Mouse (Mus musculus) myocyte (in vitro differentiated cells): ENCODE measurements at regions not wholly inside any gene's neighbourhood (a gene's known extent, or its start where the extent isn't known, plus 50 kb on each side); places are given as distances from the start of the nearest gene placed in this dataset.

Experiments used
- MAX ChIP-seq: IDR thresholded peaks from one replicate; pipeline ENCODE4 v1.6.1; 2011; ENCODE audit warnings: low read depth, mild to moderate bottlenecking, control low read depth
- MYOG ChIP-seq, 3 experiments: IDR thresholded peaks; one replicate each; pipeline ENCODE4 v1.6.1; 2011; ENCODE audit warnings: control low read depth in 2 of 3, low read depth in 2 of 3, mild to moderate bottlenecking in 2 of 3; ENCODE audit not compliant: insufficient read length in 2 of 3, control insufficient read depth in 1 of 3, insufficient read depth in 1 of 3
- POLR2A ChIP-seq: IDR thresholded peaks from one replicate; pipeline ENCODE4 v1.6.1; 2011; ENCODE audit warnings: low read depth, mild to moderate bottlenecking, control low read depth, moderate library complexity; ENCODE audit not compliant: insufficient read length
- USF1 ChIP-seq: IDR thresholded peaks from one replicate; pipeline ENCODE4 v1.6.1; 2011; ENCODE audit warnings: low read depth, mild to moderate bottlenecking, control low read depth, moderate library complexity

DNA sequence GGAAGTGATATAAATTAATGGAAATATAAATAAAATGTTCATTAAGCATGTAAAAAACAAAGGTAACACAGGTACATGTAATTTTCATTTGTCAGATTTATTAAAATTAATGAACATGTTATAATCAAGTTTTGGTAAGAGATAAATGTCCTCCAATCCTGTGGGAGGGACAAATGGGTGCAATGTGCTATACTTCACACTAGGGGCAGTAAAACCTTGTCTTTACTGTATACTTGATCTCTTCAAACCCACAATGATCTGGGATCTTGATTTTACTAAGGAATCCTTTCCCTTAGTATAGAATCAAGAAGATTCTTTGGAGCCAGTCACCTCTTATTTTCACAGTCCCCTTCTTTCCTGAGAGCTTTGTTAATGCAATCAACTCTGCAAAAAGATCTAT lies 451.1 kb upstream of the Fam98a start:
- no peak for TF ChIP-seq USF1
- TF ChIP-seq MYOG (IDR thresholded peaks at IDR 0.05; ENCODE audit: control insufficient read depth in 1 of 3, insufficient read depth in 1 of 3, insufficient read length in 2 of 3, low read depth in 2 of 3): no peak
- no peak for TF ChIP-seq POLR2A
- no peak for TF ChIP-seq MAX
